Mouse (Mus musculus): ENCODE results near the gene Rps7.

Gene Rps7

DNA sequence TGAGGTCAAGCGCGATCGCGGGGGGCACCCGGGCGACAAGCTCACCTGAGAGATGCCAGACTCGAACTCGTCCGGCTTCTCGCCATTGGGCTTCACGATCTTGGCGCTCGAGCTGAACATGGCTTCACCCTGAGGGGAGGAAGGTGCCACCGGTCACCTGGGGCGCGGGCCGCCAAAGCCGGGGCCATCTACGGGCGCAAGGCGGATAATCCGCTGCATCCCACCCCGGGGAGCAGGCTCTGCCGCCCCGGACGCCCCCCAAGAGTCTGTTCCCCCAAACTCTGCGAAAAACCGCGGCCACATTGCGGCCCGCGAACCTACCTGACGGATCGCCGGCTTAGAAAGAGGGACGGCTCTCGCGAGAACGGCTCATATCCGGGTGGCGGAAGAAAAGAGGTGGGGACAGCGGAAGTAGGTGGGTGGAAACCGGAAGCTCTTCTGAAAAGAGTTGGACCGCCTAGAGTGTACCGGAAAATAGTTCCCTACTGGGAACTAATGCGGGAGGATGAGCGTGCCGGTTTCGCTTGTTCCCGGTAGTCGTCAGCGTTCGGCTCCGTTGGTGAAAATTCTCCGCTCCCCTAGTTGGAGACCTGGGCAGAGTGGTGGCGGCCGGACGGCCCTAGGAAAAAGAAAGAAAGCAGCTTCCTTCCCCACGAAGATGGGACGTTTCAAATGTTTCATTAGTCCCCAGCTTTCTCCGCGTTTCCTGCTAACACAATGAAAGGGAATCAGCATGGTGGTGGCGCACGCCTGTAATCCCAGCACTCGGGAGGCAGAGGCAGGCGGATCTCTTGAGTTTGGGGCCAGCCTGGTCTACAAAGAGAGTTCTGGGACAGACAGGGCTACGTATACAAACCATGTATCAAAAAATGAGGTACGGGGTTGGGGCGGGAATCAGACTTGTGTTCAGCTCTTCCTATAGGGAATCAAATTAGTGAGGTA, at the start of gene Rps7:
Gene Rps7, minus strand, starts transcription at position 419 of the 942 bp plus-strand sequence.
- in situ Hi-C loops (cut with MboI, MseI): loop anchor here in 1 of 2 experiments (5.0 to 25.0 kb wide), 2 partner anchors 111 to 1951 kb away; partner anchors contain the start of gene Tmem18

DNA sequence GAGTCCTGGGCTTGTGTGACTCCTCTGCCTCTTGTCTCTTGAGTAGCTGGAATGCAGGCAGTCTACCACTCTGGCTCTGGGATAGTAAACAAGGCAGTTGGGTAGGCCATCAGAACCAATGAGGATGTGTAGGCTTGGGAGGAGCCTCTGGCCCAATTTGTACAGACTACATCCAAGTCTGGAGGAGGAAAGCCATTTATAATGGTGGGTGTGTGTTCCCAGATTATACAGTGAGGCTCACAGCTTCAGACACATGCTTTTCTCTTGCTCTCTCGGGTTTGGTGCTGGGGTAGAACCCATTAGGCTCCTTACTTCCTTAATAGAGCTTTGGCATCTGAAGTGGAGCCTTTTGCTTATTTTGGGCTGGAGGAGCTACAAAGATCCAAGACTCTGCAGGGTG, 48.9 kb upstream of the Rps7 start:
- in situ Hi-C loops (cut with MboI, MseI): no loop called here

DNA sequence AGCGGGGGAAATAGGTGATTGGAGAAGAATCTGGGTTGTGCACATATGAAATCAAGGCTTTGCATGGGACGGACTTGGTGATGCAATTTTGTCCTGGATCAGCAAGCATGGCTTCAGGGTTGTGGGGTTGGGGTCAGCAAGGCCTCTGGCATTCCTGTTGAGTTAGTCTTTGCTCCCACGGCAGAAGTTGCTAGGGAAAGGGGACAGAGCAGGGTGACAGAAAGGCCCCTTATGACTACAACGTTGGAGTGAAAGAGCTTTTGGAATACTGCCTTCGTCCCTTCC, 40.1 kb upstream of the Rps7 start:
- in situ Hi-C loops (cut with MboI, MseI): no loop called here

DNA sequence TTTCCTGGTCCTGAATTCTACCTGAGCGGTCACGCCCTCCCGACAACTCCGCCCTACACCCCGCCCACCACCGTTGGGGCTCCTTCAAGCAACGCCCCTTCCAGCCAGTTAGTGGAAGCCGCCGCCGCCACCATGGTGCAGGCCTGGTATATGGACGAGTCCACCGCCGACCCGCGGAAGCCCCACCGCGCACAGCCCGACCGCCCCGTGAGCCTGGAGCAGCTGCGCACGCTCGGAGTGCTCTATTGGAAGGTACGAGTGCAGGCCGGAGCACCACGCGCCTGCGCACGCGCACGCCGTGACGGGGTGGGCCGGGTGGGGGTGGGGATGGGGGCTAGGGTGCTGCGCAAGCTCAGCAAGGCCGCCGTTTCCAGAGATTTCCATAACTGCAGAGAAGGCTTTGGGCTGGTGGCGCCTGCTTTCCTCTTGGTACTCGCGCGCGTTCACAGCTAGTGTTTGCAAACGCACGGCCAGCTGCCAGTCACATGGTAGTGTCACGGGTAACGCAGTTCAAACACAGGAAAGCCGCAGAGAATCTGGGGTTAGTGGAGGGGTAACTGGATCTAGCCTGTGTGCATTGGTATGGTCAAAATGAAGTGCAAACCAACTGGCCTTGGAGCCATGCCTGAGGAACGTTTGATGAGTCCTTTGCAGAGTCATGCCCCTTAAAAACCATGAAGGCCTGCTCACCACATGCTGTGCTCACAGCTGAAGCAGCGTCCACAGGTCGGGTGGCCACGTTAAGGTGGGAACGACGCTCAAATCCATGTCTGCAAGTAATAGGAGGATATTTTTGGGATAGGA, 39.6 kb upstream of the Rps7 start, which contains the start of gene Adi1:
Gene Adi1, plus strand, starts transcription at position 111 of the 804 bp plus-strand sequence.
- in situ Hi-C loops (cut with MboI, MseI): no loop called here

DNA sequence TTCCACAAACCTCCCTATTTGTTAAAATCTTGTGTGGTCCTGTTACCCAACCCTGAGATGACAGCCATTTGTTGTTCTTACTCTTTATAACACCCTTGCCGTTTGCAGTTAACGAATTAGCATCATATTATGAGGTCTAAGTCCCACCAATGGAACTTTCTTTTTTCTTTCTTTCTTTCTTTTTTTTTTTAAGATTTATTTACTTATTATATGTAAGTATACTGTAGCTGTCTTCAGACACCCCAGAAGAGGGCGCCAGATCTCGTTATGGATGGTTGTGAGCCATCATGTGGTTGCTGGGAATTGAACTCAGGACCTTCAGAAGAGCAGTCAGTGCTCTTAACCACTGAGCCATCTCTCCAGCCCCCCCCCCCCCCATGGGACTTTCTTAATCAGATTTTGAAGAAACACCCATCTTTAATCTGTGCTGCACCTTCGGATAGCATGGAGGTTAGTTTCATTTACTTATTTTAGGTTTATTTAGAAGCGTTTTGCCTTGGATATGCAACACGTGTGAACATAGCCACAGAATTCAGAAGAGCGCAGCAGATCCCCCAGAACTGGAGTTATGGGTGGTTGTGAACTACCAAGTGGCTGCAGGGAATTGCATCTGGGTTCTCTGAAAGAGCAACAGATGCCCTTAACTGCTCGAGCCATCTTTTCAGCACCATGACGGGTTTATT, 38.4 kb upstream of the Rps7 start:
- in situ Hi-C loops (cut with MboI, MseI): no loop called here

DNA sequence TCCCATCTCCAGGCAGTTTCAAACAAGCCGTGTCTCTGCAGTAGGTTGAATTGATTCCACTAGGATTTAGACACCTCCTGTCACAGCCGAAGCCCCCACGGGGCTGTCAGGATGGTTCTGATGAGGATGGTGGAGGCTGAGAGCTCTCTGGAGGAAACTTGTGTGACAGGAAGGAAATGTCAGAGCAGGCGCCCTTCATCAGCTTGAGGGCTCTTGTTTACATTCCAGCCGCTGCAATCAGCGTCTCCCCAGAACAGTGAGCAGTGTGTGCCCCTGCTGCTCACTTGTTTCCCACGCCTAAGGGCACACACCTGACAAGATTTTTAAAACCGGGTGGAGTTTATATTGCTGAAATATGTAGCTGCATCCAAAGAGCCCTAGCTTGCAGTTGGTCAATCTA, 31.5 kb upstream of the Rps7 start:
- in situ Hi-C loops (cut with MboI, MseI): no loop called here

DNA sequence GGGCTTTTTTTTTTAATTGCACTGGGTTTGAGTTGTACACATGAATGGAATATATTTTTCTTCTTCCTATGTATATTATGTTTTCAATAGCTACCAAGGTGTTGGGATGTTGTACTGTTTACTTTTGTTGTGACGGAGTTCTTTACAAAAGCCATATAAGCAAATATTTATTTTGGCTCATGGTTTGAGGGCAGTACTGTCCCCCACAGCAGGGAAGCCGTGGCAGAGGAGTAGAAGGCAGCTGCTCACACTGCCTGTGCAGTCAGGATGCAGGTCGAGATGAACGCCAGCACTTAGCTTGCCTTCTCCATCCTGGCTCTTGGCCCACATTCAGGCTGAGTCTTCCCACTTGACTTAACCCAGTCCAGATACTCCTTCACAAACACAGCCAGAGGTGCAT, 31.0 kb upstream of the Rps7 start:
- in situ Hi-C loops (cut with MboI, MseI): no loop called here

DNA sequence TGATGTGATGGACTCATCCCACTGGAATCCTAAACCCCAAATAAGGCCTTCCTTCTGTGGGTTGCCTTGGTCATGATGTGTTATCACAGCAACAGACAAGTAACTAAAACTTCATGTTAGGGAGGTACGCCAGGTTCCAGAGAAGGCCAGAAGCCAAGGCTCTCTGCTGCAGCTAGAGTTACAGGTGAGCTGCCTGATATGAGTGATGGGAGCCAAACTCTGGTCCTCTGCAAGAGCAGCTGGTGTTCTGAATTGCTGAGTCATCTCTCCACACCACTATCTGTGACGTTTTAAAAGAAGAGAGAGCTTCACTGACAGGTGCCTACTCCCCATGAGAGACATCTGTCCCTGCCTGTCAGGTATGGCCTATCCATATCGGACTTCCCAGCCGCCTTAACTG, 26.9 kb upstream of the Rps7 start:
- in situ Hi-C loops (cut with MboI, MseI): no loop called here

DNA sequence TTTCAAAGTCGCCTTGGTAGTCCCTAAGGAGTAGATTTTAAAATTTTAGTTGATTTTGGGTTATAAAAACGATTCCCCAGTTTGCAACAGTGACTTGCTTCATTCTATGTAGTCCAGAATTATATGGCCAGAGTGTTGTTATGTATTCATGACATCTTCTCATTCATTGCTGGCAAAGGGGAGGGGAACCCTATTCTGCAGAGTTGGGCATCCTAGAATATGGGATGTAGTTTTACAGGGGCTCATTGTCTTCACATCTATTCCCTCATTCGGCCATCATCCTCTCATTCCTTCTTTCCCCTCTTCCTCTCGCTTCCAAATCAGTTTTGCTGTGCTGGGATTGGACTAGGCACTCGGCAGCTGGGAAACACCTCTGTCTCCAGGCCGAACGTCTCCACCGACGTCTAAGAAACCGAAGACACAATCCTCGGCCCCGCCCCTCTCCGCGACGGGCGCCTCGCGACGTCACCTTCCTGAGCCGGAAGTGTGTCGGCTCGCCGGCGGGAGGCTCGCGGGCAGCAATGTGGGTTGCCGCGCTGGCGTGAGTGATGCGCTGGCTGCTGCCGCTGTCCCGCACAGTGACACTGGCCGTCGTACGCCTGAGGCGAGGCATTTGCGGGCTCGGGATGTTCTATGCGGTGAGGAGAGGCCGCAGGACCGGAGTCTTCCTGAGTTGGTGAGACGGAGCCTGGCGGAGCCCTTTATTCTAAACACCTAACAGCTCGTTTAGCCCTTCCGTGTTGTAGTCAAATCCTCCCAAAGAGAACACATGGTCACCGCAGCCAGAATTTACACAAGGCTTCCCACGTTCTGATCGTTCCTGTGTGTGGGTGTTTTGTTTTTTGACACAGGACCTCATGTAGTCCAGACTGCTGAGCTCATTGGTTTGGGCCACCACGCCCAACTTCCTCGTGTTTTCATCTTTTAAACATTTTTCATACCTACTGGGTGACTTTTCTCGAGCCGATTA, 13.7 kb upstream of the Rps7 start, which contains the start of gene Rnaseh1:
Gene Rnaseh1, plus strand, starts transcription at position 462 of the 970 bp plus-strand sequence.
- in situ Hi-C loops (cut with MboI, MseI): loop anchor here in 1 of 2 experiments (25.0 kb wide), 1 partner anchor 1938 kb away; the partner anchor contains the start of gene Tmem18

DNA sequence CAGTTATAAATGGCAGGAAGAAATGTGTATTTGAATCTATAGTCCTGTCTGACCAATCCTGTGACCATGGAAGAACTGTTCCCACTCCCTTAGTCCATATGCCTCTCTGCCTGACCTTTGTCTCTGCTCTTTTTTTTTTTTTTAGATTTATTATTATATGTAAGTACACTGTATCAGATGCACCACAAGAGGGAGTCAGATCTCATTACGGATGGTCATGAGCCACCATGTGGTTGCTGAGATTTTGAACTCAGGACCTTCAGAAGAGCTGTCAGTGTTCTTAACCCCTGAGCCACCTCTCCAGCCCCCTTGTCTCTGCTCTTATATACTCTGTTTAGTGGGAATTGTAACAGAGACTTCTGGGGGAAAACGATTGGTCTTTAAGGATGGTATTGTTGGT, 3.0 kb upstream of the Rps7 start:
- in situ Hi-C loops (cut with MboI, MseI): loop anchor here in 1 of 2 experiments (5.0 to 25.0 kb wide), 2 partner anchors 109 to 1949 kb away; partner anchors contain the start of gene Tmem18

DNA sequence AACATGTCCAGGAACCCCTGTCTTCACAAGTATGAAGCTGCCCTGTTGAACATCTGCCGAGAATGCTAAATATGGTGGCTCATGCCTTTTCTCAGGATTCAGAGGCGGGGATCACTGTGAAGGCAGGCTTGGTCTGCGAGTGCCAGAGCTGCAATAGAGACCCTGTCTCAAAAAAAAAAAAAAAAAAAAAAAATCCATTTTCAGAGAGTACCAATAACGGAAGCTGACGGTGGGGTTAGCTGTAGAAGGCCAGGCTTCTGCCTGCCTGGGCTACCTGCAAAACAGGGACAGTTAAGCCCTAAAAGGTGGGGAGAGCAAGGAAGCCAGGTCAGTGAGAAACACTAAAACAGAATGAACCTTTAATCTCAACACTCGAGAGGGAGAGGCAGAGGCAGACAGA, 790 bp upstream of the Rps7 start:
- in situ Hi-C loops (cut with MboI, MseI): loop anchor here in 1 of 2 experiments (5.0 to 25.0 kb wide), 2 partner anchors 111 to 1951 kb away; partner anchors contain the start of gene Tmem18

DNA sequence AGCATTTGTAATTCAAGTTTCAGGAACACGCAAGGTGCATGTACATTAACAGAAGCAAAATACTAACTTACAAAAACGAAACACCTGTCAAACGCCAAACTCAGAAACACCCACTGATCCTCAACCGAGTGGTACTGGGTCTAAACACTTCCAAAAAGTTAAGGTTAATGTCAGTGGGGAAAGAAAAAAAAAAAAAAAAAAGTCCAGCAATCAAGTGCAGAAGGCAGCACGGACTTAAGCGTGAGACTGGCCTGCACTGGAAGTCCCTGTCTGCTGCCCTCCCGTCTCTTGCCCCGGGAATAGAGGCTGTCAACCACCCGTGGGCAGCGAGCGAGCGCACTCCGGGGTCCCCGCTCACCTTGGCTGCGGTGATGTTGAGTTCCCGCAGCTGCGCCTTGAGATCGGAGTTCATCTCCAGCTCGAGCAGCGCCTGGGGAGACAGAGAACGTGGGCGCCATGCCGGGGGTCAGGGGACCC, 657 bp downstream of the Rps7 start:
- in situ Hi-C loops (cut with MboI, MseI): loop anchor here in 1 of 2 experiments (5.0 to 25.0 kb wide), 2 partner anchors 112 to 1952 kb away; partner anchors contain the start of gene Tmem18

DNA sequence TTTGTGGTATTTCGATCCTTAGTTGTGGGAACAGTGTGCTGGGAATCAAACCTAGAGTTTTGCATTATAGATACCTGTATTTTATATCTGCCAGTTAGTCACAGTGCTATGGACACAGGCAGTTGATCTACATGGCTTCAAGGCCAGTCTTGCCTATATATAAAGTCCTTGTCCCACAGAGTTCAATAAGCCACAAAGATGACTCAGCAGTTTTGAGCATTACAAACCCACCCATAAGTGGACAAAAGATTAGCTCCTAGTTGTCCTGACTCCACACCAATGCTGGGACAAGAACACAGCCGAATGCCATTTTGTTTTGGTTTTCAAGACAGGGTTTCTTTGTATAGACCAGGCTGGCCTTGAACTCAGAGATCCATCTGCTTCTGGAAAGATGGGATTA, 7.3 kb downstream of the Rps7 start:
- in situ Hi-C loops (cut with MboI, MseI): loop anchor here in 1 of 2 experiments (25.0 kb wide), 1 partner anchor 1959 kb away; the partner anchor contains the start of gene Tmem18

DNA sequence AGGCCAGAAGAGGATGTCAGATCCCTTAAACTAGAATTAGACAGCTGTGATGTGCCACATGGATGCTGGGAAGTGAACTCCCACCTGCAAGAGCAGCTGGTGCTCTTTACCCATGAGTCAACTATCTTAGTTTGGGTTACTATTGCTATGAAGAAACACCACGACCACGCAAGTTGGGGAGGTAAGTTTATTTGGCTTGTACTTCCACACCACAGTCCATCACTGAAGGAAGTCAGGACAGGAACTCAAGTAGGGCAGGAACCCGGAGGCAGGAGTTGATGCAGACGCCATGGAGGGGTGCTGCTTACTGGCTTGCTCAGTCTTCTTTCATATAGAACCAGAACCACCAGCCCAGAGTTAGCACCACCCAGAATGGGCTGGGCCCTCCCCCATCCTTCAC, 8.7 kb downstream of the Rps7 start:
- in situ Hi-C loops (cut with MboI, MseI): loop anchor here in 1 of 2 experiments (25.0 kb wide), 1 partner anchor 1960 kb away; the partner anchor contains the start of gene Tmem18

DNA sequence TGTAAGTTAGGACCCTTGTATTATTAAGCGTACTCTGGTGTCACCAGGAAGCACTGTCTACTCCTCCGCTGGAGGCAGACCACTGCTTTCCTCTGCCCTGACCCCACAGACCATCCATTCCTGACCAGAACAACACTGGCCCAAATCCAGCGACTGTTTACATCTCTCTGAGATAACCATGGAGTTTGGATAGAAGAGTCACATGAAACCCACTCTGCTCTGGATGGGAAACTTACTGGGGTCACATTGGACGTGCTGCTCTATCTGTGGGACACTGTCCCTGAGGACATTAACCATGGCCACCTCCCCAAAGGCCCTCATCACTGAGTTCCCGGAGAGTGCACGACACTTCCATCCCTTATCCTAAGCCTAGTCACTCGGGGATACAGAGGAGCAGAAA, 10.3 kb downstream of the Rps7 start:
- in situ Hi-C loops (cut with MboI, MseI): loop anchor here in 1 of 2 experiments (25.0 kb wide), 1 partner anchor 1962 kb away; the partner anchor contains the start of gene Tmem18

DNA sequence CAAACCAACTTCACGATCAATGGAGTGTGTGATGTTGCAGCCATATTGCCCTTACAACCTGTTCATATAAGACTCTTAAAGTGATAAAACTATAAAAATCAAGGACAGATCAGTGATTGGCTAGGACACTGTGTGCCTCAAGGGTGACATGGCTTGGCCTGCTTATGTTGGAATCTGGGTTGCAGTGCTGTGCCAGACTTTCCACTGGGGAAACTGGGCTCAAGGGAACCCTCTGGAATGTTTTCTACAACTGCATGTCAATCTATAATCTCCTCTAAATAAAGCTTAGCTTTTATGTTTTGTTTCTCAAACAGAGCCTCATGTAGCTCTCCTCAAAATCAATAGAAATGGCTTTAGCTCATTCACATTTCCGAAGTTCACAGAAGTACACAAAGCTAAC, 11.5 kb downstream of the Rps7 start:
- in situ Hi-C loops (cut with MboI, MseI): no loop called here

DNA sequence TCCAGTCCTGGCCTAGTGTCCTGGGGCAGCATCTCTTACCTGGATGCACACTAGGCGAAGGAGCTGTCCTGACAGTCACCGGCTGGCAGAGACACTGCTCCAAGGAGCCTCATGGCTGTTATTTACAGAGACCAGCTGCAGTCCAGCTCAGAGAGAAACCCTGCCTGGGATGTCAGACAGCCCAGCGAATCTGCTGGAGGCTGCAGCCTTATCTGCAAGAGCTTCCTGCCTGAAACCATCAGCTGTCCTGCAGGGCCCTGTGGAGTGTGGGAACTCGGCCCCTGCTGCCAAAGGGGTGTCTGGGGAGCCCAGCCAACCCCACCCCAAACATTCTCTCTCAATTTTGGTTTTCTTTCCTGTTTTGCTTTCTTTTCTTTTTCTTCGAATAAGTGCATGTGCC, 12.6 kb downstream of the Rps7 start, which contains the start of gene Colec11:
Gene Colec11, minus strand, starts transcription at position 183 of the 400 bp plus-strand sequence.
- in situ Hi-C loops (cut with MboI, MseI): no loop called here

DNA sequence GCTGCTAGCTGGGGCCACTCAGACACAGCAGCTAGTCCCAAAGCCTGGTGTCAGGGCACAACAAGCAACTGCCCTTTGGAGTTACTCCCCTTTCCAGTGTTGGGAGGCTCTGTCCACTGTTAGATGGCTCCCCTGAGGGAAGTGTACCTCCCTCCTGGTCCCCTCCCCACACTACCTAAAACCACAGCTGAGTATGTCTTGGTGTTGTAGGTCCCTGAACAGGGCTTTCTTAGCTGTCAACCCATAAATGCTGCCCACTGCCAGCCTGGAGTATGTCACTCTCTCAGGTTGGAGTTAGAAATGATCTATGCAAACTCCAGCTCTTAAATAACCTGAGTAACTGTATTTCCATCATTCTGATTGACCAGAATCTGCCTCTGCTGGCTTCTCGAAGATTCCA, 13.1 kb downstream of the Rps7 start:
- in situ Hi-C loops (cut with MboI, MseI): no loop called here

DNA sequence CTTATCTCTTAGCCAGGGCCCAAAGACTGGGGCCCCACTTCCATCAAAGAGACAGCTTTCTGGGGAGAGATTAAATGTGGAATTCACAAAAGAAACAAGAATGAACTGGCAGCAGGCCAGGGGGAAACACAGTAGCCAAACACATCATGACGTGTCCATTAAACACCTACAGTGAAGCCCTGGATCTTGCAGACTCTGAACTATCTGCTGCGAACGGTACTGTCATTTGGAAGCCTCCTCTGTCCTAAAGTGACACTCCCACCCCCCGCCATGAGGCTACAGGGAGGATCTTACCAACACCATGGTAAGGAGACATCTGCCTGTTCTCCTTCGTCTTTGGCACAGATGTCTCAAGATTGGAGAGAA, 13.6 kb downstream of the Rps7 start:
- in situ Hi-C loops (cut with MboI, MseI): no loop called here
